Mouse (Mus musculus) telencephalon, adult 2 months (tissue): ENCODE data around the gene Pxmp4.

Experiments used
- DNase-seq: peaks from one replicate; pipeline ENCODE4 v3.0.0-alpha.2; 2011; ENCODE audit warnings: low read depth, low spot score

The Pxmp4 gene

DNA sequence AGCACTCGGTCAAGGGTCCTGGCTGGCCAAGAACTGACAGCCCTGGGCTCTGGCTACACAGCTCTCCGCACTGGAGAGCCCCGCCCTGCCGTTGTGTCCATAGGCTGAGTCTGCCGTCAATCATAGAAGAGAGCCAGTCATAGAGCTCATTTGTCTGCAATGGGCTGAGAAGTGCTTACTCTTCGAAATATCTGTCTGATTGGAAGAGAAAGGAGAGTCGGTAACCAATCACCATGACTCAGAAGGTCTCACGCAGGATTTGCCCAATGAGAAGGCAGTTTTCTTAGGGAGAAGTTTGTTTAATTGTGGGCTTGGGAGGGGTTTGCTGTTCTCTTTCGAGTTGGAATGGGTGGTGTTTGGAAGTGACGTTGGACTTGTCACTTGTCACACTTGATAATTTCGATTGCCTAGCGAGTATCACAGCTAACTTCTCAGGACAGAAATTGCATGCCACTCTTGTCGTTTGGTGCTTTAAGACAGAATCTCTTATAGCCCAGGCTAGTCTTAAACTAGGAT, at the start of gene Pxmp4:
Pxmp4 (minus strand) TSS at position 71 of the 516 bp plus-strand sequence.
- DNase-seq = peak; percentile 98

DNA sequence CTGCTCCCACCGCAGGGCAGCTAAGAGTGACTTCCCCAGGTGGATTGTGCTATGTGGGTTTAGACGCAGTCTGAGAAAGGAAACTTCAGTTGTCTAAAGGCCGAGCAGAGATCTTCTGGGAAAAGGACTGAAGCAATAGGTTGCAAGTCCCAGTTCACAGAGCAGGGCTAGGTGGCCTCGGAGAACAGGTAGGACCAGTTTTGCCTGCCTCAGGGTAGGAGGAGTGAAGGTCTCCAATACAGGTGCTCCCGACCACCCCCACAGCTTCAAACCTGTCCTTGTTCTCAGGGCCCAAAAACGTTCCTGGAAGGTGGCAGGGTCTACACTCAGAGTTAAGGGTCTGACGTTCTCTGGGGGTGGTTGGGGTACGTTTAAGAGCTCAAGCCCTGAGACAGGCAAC, 47.9 kb upstream of the Pxmp4 start, which contains the start of gene Chmp4b:
Chmp4b (plus strand) TSS at position 343 of the 400 bp plus-strand sequence.
- DNase-seq = no peak

DNA sequence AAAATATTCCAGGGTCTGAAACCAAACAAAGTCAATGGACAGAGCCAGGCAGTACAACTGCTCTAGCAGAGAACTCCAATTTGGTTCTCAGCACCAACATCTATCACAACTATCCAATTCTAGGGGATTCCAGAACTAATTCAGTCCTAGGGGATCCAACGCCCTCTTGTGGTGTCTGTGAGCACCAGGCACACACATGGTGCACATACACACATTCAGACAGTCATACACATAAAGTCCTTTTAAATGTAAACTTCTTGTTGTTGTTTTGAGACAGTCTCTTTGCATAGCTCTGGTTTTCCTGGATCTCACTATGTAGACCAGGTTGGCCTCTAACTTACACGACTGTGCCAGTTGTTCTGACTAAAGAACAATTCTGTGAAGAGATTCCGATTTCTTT, 46.9 kb upstream of the Pxmp4 start:
- no peak for DNase-seq

DNA sequence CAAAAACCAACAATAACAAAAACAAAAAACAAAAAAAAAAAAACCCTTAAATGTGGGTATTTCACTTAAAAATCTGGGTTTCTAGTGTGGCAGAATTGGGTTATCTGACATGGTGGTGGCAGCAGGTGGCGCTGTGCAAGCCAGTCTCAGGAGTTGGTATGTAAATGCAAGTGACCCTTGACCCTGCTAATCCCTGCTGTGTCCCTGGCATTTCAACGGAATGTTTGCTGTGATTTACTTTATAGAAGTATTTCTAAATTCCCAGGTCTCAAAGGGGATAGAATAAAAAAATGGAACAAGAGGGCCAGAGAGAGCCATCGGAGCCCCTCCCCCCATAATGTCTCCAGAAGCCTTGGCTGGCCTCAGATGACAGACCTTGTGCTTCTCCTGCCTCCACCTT, 44.6 kb upstream of the Pxmp4 start:
- no peak for DNase-seq

DNA sequence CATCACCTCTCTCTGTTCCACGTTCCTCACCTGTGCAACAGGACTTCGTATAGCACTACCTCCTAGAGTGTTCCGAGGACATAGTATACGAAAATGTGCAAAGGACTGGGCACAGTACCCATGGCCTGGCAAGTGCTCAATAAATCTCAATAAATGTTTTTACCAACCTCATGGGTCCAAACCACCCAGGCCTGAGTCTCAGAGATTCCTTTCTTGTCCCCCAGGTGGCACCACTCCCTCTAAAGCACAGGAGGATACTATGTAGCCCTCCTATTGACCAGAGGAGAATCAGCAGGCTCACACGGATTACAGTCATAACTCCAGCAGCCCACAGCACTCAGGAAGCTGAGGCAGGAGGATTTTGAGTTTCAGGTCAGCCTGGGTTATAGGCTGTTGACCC, 43.1 kb upstream of the Pxmp4 start:
- DNase-seq = no peak

DNA sequence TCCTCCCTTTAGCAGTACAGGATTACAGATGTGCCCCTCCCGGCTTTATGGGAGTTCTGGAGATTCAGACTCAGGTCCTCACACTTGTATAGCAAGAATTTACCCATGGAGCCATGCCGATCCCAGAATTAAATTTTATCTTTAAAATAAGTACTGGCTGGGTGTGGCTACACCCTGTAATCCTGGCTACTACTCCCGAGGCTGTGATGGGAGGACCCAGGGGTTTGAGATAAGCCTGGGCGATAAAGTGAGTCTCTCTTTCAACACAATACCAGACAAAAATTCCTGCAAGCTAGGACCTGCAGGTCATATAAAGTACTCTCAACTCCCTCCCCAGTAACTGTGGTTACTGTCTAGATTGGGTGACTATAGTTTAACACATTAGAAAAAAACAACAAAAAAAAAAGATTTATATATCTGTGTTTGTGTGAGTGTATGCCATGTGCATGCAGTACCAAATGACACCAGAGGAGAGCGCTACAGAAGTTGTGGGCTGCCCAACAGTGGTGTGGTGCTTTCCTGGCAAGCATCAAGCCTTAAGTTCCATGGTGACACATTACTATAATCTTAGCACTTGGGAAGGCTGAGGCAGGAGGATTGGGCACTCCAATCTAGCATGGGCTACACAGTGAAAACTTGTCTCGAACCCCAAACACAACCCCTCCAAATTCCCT, 39.3 kb upstream of the Pxmp4 start:
- DNase-seq = no peak

DNA sequence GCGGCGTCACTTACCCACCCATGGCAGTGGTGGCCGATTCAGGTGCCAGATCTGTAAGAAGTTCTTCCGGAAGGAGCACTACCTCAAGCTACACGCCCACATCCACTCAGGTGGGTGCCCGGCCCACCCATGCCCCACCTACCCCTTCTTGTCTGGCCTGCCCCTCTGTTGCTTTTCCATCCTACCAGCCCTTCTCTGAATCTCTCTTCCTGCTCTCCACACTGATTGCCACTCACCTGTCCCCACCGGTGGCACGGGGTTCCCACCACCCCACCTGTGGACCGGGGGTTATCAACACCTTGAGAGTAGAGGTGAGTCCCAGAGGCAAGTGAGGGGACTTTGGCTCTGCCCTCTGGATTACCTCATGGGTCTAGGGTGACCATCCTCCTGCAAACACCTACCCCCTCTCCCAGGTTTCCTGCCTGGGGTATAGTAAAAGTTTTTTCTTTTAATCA, 38.5 kb upstream of the Pxmp4 start:
- DNase-seq = no peak

DNA sequence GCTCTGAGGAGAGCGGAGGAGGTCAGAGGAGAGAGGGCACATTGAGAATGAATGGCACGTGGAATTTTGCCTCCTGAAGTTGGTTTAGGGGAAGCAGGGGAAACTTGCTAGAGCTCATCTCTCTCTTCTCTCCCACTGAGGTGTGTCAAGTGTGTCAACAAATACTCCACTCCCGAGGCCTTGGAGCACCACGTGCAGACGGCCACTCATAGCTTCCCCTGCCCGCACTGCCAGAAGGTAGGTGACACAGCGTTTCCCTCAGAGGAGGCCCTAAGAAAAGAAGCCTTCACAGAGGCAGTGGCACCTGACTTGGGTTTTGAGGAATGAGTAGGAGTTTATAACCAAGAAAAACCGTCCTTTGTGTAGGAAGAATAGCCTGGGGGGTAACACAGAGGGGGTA, 37.7 kb upstream of the Pxmp4 start:
- DNase-seq = no peak

DNA sequence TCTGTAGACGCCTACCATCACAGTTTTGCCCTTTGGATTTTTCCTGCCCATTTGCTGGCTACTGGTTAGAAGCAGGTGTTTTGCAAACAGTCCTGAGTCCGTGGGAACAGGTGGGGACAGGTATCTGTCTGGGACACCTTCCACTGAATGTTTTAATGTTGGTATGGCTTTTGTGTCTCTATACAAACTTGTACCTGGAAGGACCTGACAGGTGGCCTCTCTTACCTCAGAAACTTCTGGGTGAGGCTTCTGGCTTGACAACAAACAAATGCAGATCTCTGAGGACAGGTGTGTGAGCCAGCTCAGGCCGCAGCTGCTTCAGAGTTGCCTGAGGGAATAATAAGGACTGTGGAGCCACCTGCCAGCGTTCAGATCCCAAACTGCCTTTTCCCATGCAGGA, 35.6 kb upstream of the Pxmp4 start:
- DNase-seq = no peak

DNA sequence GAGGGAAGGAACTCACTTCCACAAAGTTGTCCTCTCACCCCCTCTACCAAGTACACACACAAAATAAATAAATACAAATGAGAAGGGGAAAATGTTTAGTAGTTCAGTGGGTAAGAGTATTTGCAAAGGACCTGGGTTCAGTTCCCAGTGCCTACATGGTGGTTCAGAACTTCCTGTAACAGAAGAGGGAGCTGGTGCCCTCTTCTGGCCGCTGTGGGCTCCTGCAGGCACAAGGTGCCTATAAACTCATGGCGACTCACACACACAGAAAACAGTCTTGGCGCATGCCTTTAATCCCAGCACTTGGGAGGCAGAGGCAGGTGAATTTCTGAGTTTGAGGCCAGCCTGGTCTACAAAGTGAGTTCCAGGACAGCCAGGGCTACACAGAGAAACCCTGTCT, 35.0 kb upstream of the Pxmp4 start:
- DNase-seq = no peak

DNA sequence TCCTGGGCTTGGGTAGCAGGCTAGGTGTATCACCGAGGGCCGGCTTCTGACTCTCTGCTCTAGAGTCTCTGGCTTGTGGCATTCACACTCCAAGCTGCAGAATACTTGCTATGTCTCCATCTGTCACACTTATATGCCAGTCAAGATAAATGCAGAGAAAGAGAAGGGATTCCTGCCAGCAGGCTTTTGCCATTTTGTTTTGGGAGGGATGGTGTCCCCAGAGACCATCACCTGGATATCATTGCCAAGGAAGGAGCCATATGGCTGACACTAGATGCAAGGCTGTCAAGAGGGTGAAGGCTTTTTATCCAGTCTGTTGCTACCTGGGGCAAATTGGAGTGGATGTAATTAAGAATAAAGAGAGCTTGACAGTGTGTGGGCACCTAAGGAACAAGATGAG, 32.3 kb upstream of the Pxmp4 start:
- no peak for DNase-seq

DNA sequence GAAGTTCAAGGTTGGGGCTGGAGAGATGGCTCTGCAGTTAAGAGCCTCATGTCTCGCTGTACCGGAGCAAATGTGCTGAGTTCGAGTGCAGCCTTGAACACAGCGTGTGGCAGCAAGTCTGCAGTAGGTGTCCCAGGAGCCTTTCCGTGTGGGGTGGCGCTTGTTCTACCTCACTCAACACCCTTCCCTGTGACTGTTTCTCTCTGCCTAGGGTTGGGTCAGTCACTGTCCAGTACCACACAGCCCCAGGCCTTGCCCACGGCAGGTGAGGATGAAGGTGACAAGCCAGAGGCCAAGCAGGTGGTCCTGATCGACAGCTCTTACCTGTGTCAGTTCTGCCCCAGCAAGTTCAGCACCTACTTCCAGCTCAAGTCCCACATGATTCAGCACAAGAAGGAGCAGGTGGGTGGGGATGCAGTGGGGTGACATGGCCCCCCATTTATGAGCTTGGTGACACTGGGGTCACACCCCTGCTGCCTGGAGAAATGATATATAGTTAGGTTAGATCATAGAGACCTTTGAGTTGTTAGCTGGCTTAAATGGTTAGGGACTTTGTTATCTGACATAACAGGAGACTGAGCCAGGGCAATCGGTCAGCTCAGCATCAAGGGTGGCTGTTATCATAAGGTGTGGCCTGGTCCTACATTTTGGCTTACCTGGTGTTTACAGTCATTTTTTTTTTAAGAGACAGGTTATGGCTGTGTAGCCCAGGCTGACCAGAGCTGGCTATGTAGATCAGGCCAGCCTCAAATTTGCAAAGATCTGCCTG, 30.6 kb upstream of the Pxmp4 start:
- DNase-seq = no peak

DNA sequence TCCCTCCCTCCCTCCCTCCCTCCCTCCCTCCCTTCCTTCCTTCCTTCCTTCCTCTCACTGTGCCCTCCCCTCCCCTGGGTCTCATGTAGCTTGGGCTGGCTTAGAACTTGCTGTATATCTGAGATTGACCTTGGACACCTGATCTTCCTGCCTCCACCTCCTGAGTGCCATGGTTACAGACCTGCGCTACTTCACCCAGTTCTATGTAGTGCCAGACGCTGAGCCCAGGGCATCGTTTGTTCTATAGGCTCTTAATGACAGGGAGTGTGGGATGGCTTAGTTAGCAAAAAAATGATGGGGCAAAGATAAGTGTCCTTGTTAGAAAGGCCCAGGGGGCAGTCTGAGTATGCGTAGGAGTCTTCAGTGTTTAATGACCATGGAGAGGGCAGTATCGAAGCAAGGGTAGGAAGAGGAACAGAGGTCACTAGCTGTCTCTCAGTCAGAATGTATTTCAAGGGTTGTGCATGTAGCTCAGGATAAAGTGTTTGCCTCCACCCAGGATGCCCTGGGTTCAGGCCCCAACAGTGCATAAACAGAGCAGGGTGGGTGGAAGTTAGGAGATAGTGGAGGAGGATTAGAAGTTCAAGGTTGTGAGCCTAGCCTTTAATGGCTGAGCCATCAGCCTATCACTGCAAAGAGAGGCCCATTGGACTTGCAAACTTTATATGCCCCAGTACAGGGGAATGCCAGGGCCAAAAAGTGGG, 29.7 kb upstream of the Pxmp4 start:
- DNase-seq = no peak

DNA sequence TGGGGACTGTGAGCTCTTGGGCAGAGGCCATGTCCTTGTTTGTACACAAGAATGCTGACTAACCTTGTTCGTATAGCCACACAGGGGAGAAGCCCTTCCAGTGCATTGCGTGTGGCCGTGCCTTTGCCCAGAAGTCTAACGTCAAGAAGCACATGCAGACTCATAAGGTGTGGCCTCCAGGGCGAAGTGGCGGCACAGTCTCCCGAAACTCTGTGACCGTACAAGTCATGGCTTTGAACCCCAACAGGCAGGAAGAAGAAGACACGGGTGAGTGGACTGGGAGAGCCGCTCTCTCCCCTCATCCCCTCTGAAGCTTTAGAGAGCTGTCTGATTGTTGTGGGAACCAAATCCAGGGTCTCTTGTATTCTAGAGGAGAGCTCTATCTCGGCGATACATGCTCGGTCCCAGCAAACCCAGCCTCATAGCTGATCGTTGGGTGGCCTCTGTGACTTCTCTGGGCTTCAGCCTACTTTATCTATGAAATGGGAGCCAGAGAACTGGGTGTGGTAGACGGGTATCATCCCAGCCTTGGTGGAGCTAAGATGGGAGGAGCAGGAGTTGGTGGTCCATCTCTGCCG, 28.8 kb upstream of the Pxmp4 start:
- DNase-seq = no peak

DNA sequence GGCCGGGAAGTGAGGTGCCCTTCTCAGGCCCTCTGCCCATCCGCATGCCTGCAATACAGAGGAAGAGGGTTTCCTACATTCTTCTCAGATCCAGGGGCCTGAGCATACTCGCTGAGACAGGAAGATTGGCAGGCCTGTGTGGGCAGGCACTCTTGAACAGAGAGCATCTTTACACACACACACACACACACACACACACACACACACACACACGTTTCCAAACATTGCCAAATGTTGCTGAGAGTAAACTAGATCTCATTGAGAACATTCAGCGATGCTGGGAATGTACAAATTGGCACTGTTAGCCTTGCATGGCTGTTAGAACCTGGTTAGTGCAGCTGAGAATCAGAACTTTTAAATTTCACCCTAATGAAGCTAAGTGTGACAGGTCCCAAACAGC, 27.0 kb upstream of the Pxmp4 start:
- DNase-seq = no peak

DNA sequence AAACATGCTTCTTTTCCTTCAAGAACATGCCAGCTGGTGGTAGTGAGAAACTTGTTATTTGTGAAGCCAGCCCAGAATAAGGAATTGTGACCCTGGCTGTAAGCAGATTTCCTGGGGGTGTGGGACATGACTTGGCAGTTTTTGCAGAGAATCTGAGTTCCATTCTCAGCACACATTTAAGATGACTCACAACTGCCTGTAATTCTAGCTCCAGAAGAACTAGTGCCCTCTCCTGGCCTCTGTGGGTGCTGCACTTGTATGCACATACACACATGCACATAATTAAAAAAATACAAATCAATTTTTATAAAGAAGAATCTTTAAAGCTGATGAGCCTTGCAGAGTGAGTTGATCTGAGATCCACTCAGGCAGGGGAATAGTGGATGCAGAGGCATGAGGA, 20.6 kb upstream of the Pxmp4 start:
- no peak for DNase-seq

DNA sequence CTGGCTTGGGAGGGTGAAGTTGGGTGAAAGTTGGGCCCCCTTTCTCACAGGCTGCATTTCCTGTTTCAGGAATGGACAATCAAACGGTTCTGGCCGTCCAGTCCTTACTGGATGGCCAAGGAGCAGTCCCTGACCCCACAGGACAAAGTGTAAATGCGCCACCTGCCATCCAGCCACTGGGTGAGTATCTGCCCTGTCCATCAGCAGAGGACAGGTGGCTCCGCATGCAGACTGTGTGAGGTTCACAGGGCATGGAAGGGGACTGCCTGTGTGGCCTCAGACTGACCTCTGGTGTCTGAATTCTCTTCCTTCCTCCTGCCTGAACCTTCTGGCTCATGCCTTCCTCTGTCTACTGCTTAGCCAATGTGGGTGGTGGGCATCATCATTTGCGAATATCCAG, 18.2 kb upstream of the Pxmp4 start:
- DNase-seq = no peak

DNA sequence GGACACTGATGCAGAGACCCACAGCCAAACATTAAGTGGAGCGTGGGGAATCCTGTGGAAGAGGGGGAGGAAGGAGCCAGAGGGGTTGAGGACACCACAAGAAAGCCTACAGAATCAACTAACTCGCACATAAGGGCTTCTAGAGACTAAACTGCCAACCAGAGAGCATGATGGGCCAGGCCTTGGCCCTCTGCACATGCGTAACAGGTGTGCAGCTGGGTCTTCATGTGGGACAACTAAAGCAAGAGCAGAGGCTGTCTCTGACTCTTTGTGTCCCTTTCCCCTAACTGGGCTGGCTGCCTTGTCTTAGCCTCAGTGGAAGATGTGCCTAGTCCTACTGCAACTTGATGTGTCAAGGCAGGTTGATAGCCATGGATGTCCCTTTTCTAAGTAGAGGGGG, 13.6 kb upstream of the Pxmp4 start:
- no peak for DNase-seq

DNA sequence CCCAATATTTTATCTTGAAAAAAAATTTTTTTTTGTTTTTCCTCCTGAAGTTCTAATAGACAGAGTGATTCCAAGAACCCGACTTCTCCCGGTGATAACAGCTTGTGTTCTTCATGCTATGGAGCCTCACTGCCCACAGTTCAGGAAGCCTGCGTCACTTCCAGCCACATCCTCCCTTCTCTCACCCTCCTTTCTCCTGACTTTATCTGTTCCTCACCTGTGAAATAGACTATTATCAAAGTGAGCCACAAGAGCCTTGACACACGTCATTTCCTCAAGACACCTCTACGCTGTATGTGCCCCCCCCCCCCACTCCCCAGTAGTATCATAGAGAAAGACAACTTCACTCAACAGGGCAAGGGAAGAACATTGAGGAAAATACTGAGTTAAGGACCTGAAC, 12.2 kb upstream of the Pxmp4 start:
- DNase-seq = no peak

DNA sequence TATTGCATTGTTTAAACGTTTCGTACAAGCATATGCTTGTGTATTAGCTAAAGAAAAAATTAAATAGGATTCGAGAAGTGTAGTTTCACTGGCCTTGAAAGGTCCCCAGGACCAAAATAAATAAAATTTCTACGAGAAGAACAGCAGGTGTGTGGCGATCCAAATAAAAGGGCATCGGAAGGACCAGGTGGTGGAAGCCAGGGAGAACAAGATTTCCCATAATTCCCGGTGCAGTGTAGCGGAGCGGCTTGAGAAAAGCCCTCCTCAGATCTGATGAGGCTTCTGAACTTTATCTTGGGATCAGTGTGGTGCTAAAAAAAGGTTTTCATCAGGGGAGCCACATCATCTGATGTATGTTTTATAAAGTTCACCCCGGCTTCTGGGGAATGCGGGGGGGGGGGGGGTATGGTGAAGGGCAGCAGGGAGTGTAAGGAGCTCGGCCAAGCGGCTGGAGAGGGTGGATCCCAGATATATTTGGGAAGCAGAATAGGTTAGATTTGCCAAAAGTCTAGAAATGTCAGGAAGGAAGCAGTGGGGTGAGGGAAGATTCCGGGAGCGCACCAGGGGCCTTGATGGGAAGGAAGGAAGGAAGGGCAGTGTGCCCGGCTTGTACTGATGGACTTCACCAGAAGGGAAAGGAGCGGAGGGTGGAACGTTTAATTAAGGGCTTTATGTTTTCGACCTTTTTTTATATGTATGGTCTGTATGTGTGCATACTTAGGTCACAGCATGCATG, 11.5 kb upstream of the Pxmp4 start:
- no peak for DNase-seq
